Mouse (Mus musculus): ENCODE results near the gene Gal3st3. TPM values are rescaled to one million over a fixed set of nuclear protein-coding genes. Genes with fewer than 3 reads are reported as not detected.

Gene Gal3st3
- polyA plus RNA-seq (2012; rRNA removed; ENCODE audit: low replicate concordance) = 0.04 and 0.36 TPM in 2 replicates

GRCm38 (mm10) chr19:5297903-5298800 lies at the start of gene Gal3st3:
TSS of gene Gal3st3 (plus strand) at chr19:5298331.

GRCm38 (mm10) chr19:5272801-5273733 lies 25.1 kb upstream of the Gal3st3 start, which contains the start of gene Pacs1:
TSS of gene Pacs1 (minus strand) at chr19:5273119.

GRCm38 (mm10) chr19:5294972-5295735 lies 3.0 kb upstream of the Gal3st3 start, which contains the start of gene Sf3b2:
TSS of gene Sf3b2 (minus strand) at chr19:5295455.

GRCm38 (mm10) chr19:5335441-5335840 lies 37.3 kb downstream of the Gal3st3 start, which contains the start of gene Catsper1:
TSS of gene Catsper1 (plus strand) at chr19:5335741.

GRCm38 (mm10) chr19:5349502-5349873 lies 51.4 kb downstream of the Gal3st3 start, which contains the start of gene Cst6:
TSS of gene Cst6 (minus strand) at chr19:5349574.

Other genes starting within 250 kb of the Gal3st3 start
- gene Rin1, start 247.8 kb upstream of the Gal3st3 start, polyA plus RNA-seq (2012; rRNA removed; ENCODE audit: low replicate concordance) = 11.1 and 16.2 TPM in 2 replicates
- gene Cd248, start 230.3 kb upstream of the Gal3st3 start, polyA plus RNA-seq (2012; rRNA removed; ENCODE audit: low replicate concordance) = 119 and 148 TPM in 2 replicates
- 0.20 and 0.41 TPM in 2 replicates for gene Tmem151a, start 212.8 kb upstream of the Gal3st3 start, polyA plus RNA-seq (2012; rRNA removed; ENCODE audit: low replicate concordance)
- 170 and 227 TPM in 2 replicates for gene Yif1a, start 209.8 kb upstream of the Gal3st3 start, polyA plus RNA-seq (2012; rRNA removed; ENCODE audit: low replicate concordance)
- 0.96 and 3.2 TPM in 2 replicates for gene Cnih2, start 199.8 kb upstream of the Gal3st3 start, polyA plus RNA-seq (2012; rRNA removed; ENCODE audit: low replicate concordance)
- gene Rab1b, start 191.3 kb upstream of the Gal3st3 start, polyA plus RNA-seq (2012; rRNA removed; ENCODE audit: low replicate concordance) = 267 and 345 TPM in 2 replicates
- 44.4 and 46.1 TPM in 2 replicates for gene Klc2, start 179.8 kb upstream of the Gal3st3 start, polyA plus RNA-seq (2012; rRNA removed; ENCODE audit: low replicate concordance)
- 40.7 and 52.1 TPM in 2 replicates for gene Pacs1, start 25.2 kb upstream of the Gal3st3 start, polyA plus RNA-seq (2012; rRNA removed; ENCODE audit: low replicate concordance)
- 79.2 and 128 TPM in 2 replicates for gene Sf3b2, start 2.9 kb upstream of the Gal3st3 start, polyA plus RNA-seq (2012; rRNA removed; ENCODE audit: low replicate concordance)
- not detected in 2 replicates for gene Catsper1, start 37.4 kb downstream of the Gal3st3 start, polyA plus RNA-seq (2012; rRNA removed; ENCODE audit: low replicate concordance)
- gene Cst6, start 51.2 kb downstream of the Gal3st3 start, polyA plus RNA-seq (2012; rRNA removed; ENCODE audit: low replicate concordance) = 4.1 and 142 TPM in 2 replicates
- 14.3 and 25.0 TPM in 2 replicates for gene Eif1ad, start 68.4 kb downstream of the Gal3st3 start, polyA plus RNA-seq (2012; rRNA removed; ENCODE audit: low replicate concordance)
- 85.0 and 196 TPM in 2 replicates for gene Banf1, start 68.8 kb downstream of the Gal3st3 start, polyA plus RNA-seq (2012; rRNA removed; ENCODE audit: low replicate concordance)
- gene Sart1, start 90.4 kb downstream of the Gal3st3 start, polyA plus RNA-seq (2012; rRNA removed; ENCODE audit: low replicate concordance) = 13.2 and 16.5 TPM in 2 replicates
- gene Tsga10ip, start 104.2 kb downstream of the Gal3st3 start, polyA plus RNA-seq (2012; rRNA removed; ENCODE audit: low replicate concordance) = not detected in 2 replicates
- gene Drap1, start 126.6 kb downstream of the Gal3st3 start, polyA plus RNA-seq (2012; rRNA removed; ENCODE audit: low replicate concordance) = 111 and 116 TPM in 2 replicates
- gene AI837181, start 126.8 kb downstream of the Gal3st3 start, polyA plus RNA-seq (2012; rRNA removed; ENCODE audit: low replicate concordance) = 112 and 118 TPM in 2 replicates
- gene Fosl1, start 149.2 kb downstream of the Gal3st3 start, polyA plus RNA-seq (2012; rRNA removed; ENCODE audit: low replicate concordance) = 0.13 and 0.75 TPM in 2 replicates
- gene Ccdc85b, start 159.6 kb downstream of the Gal3st3 start, polyA plus RNA-seq (2012; rRNA removed; ENCODE audit: low replicate concordance) = 5.0 and 11.5 TPM in 2 replicates
- gene Fibp, start 162.3 kb downstream of the Gal3st3 start, polyA plus RNA-seq (2012; rRNA removed; ENCODE audit: low replicate concordance) = 106 and 133 TPM in 2 replicates
- gene Ctsw, start 170.2 kb downstream of the Gal3st3 start, polyA plus RNA-seq (2012; rRNA removed; ENCODE audit: low replicate concordance) = 27.5 and 30.7 TPM in 2 replicates
- gene Efemp2, start 175.6 kb downstream of the Gal3st3 start, polyA plus RNA-seq (2012; rRNA removed; ENCODE audit: low replicate concordance) = 96.9 and 98.4 TPM in 2 replicates
- 47.4 and 58.4 TPM in 2 replicates for gene Mus81, start 190.1 kb downstream of the Gal3st3 start, polyA plus RNA-seq (2012; rRNA removed; ENCODE audit: low replicate concordance)
- gene Cfl1, start 192.1 kb downstream of the Gal3st3 start, polyA plus RNA-seq (2012; rRNA removed; ENCODE audit: low replicate concordance) = 576 and 751 TPM in 2 replicates
- gene 1700020D05Rik, start 205.5 kb downstream of the Gal3st3 start, polyA plus RNA-seq (2012; rRNA removed; ENCODE audit: low replicate concordance) = 1.1 and 1.7 TPM in 2 replicates
- gene Snx32, start 212.2 kb downstream of the Gal3st3 start, polyA plus RNA-seq (2012; rRNA removed; ENCODE audit: low replicate concordance) = 11.3 and 16.3 TPM in 2 replicates

Measured in mammary gland, adult 2 months (tissue).